Mouse (Mus musculus) CH12F3 (cell line): ENCODE results near the gene Gtf2f2.

Source experiments
- in situ Hi-C: fragments of 300-500 bp; cut with MboI; formaldehyde crosslinking; loops from 2 replicates; pipeline ENCODE4 v1.14.3; 2020; ENCODE audit warnings: low sequenced_read_pairs

Gene Gtf2f2

GRCm38 (mm10) chr14:76010102-76011061 lies at the start of gene Gtf2f2:
TSS of gene Gtf2f2 (minus strand) at chr14:76010865.
- in situ Hi-C loops = no loop called here

GRCm38 (mm10) chr14:76059441-76059840 lies 48.8 kb upstream of the Gtf2f2 start:
- in situ Hi-C loops = no loop called here

- in situ Hi-C loops = no loop called here
Measured at GRCm38 (mm10) chr14:76053726-76054125, 43.1 kb upstream of the Gtf2f2 start.

GRCm38 (mm10) chr14:76051966-76052365 lies 41.3 kb upstream of the Gtf2f2 start:
- in situ Hi-C loops = no loop called here

- in situ Hi-C loops = no loop called here
Measured at GRCm38 (mm10) chr14:76045767-76046166, 35.1 kb upstream of the Gtf2f2 start.

- in situ Hi-C loops = no loop called here
Measured at GRCm38 (mm10) chr14:76044164-76044557, 33.5 kb upstream of the Gtf2f2 start.

- in situ Hi-C loops = no loop called here
Measured at GRCm38 (mm10) chr14:76043251-76044163, 32.8 kb upstream of the Gtf2f2 start.

- in situ Hi-C loops = no loop called here
Measured at GRCm38 (mm10) chr14:76033221-76033637, 22.6 kb upstream of the Gtf2f2 start.

GRCm38 (mm10) chr14:76032671-76033136 lies 22.0 kb upstream of the Gtf2f2 start:
- in situ Hi-C loops = no loop called here

- in situ Hi-C loops = no loop called here
Measured at GRCm38 (mm10) chr14:76031117-76031842, 20.6 kb upstream of the Gtf2f2 start.

- in situ Hi-C loops = no loop called here
Measured at GRCm38 (mm10) chr14:76024641-76025040, 14.0 kb upstream of the Gtf2f2 start.

- in situ Hi-C loops = no loop called here
Measured at GRCm38 (mm10) chr14:76020927-76021719, 10.5 kb upstream of the Gtf2f2 start.

GRCm38 (mm10) chr14:76020259-76020785 lies 9.7 kb upstream of the Gtf2f2 start:
- in situ Hi-C loops = no loop called here

GRCm38 (mm10) chr14:76017785-76018490 lies 7.3 kb upstream of the Gtf2f2 start:
- in situ Hi-C loops = no loop called here

- in situ Hi-C loops = no loop called here
Measured at GRCm38 (mm10) chr14:76014331-76014730, 3.7 kb upstream of the Gtf2f2 start.

- in situ Hi-C loops = no loop called here
Measured at GRCm38 (mm10) chr14:76011062-76011457, 395 bp upstream of the Gtf2f2 start.

GRCm38 (mm10) chr14:76009185-76009584 lies 1.5 kb downstream of the Gtf2f2 start:
- in situ Hi-C loops = no loop called here

- in situ Hi-C loops = no loop called here
Measured at GRCm38 (mm10) chr14:76008174-76008573, 2.5 kb downstream of the Gtf2f2 start.

- in situ Hi-C loops = no loop called here
Measured at GRCm38 (mm10) chr14:76005011-76005410, 5.7 kb downstream of the Gtf2f2 start.
